Mouse (Mus musculus): ENCODE data around the gene Myl9. TPM values are rescaled to one million over a fixed set of nuclear protein-coding genes. Genes with fewer than 3 reads are reported as not detected.
"Not testable (repeated sequence)": the region's sequence is repeated elsewhere in the genome, so short reads cannot be mapped to it uniquely, and the experiment has no call there.

Gene Myl9
- total RNA-seq, 2 experiments from 2014 or later, result 41.2 to 50.0 TPM

- Histone ChIP-seq H3K4me3 (no peak overlapping the region), H3K27ac (no peak overlapping the region)
- no peak for TF ChIP-seq CTCF (IDR thresholded peaks at IDR 0.05)
- no peak for DNase-seq
- intact Hi-C loops (cut with DNase I), result loop anchor here (10.0 kb wide), 1 partner anchor 194 kb away; the partner anchor contains the start of gene Ndrg3
Observed at GRCm38 (mm10) chr2:156801045-156801444, 25.8 kb downstream of the Myl9 start.

- H3K4me3 ChIP-seq, H3K27ac ChIP-seq, DNase-seq: not testable (repeated sequence)
- intact Hi-C loops (cut with DNase I), result loop anchor here (10.0 kb wide), 1 partner anchor 193 kb away; the partner anchor contains the start of gene Ndrg3
Observed at GRCm38 (mm10) chr2:156802116-156802515, 26.9 kb downstream of the Myl9 start.

- Histone ChIP-seq H3K4me3 (no peak overlapping the region), H3K27ac (no peak overlapping the region)
- DNase-seq, result no peak
- intact Hi-C loops (cut with DNase I), result loop anchor here (10.0 kb wide), 1 partner anchor 191 kb away; the partner anchor contains the start of gene Ndrg3
- no peak for TF ChIP-seq CTCF (IDR thresholded peaks at IDR 0.05)
Observed at GRCm38 (mm10) chr2:156803698-156804372, 28.6 kb downstream of the Myl9 start.

- intact Hi-C loops (cut with DNase I), result loop anchor here (10.0 kb wide), 1 partner anchor 190 kb away; the partner anchor contains the start of gene Ndrg3
- H3K4me3 ChIP-seq, result no peak overlapping the region
- no peak for TF ChIP-seq CTCF (IDR thresholded peaks at IDR 0.05)
- DNase-seq, result no peak
- H3K27ac ChIP-seq, result no peak overlapping the region
Observed at GRCm38 (mm10) chr2:156804589-156804988, 29.4 kb downstream of the Myl9 start.

GRCm38 (mm10) chr2:156806886-156807285, 31.7 kb downstream of the Myl9 start:
- no peak overlapping the region for H3K27ac ChIP-seq
- H3K4me3 ChIP-seq, result no peak overlapping the region
- no peak for DNase-seq
- TF ChIP-seq CTCF (IDR thresholded peaks at IDR 0.05), result no peak
- intact Hi-C loops (cut with DNase I), result loop anchor here (2.0 to 10.0 kb wide), 4 partner anchors 50 to 290 kb away; partner anchors contain the start of genes 4930518I15Rik and Ndrg3

- Histone ChIP-seq H3K27ac (no peak overlapping the region), H3K4me3 (no peak overlapping the region)
- intact Hi-C loops (cut with DNase I), result loop anchor here (5.0 to 10.0 kb wide), 3 partner anchors 185 to 288 kb away; partner anchors contain the start of gene Ndrg3
- DNase-seq, result peak; percentile 65
- TF ChIP-seq CTCF (IDR thresholded peaks at IDR 0.05), result peak; percentile 96
Observed at GRCm38 (mm10) chr2:156809579-156809978, 34.4 kb downstream of the Myl9 start.

- no peak for TF ChIP-seq CTCF (IDR thresholded peaks at IDR 0.05)
- intact Hi-C loops (cut with DNase I), result loop anchor here (5.0 kb wide), 1 partner anchor 37 kb away; no protein-coding TSS in a partner anchor
- Histone ChIP-seq H3K4me3 (no peak overlapping the region), H3K27ac (no peak overlapping the region)
- DNase-seq, result no peak
Observed at GRCm38 (mm10) chr2:156810716-156811115, 35.5 kb downstream of the Myl9 start.

- intact Hi-C loops (cut with DNase I), result loop anchor here (5.0 kb wide), 1 partner anchor 36 kb away; no protein-coding TSS in a partner anchor
- no peak for TF ChIP-seq CTCF (IDR thresholded peaks at IDR 0.05)
- no peak overlapping the region for H3K4me3 ChIP-seq
- DNase-seq, result no peak
- H3K27ac ChIP-seq, result no peak overlapping the region
Observed at GRCm38 (mm10) chr2:156811556-156811955, 36.3 kb downstream of the Myl9 start.

GRCm38 (mm10) chr2:156814344-156814801, 39.2 kb downstream of the Myl9 start:
- Histone ChIP-seq H3K4me3 (no peak overlapping the region), H3K27ac (no peak overlapping the region)
- no peak for TF ChIP-seq CTCF (IDR thresholded peaks at IDR 0.05)
- DNase-seq, result no peak
- intact Hi-C loops (cut with DNase I), result loop anchor here (5.0 kb wide), 1 partner anchor 33 kb away; no protein-coding TSS in a partner anchor

GRCm38 (mm10) chr2:156814893-156815292, 39.7 kb downstream of the Myl9 start:
- H3K27ac ChIP-seq, result no peak overlapping the region

GRCm38 (mm10) chr2:156815412-156815811, 40.2 kb downstream of the Myl9 start:
- H3K4me3 ChIP-seq, result no peak overlapping the region
- no peak for TF ChIP-seq CTCF (IDR thresholded peaks at IDR 0.05)
- H3K27ac ChIP-seq, result no peak overlapping the region
- intact Hi-C loops (cut with DNase I), result no loop called here
- DNase-seq, result no peak

More at GRCm38 (mm10) chr2:156814893-156815292, 39.7 kb downstream of the Myl9 start:
- no peak overlapping the region for H3K4me3 ChIP-seq
- intact Hi-C loops (cut with DNase I), result loop anchor here (5.0 kb wide), 1 partner anchor 32 kb away; no protein-coding TSS in a partner anchor
- DNase-seq, result no peak
- TF ChIP-seq CTCF (IDR thresholded peaks at IDR 0.05), result no peak

GRCm38 (mm10) chr2:156816116-156816515, 40.9 kb downstream of the Myl9 start:
- no peak overlapping the region for H3K4me3 ChIP-seq
- no peak for TF ChIP-seq CTCF (IDR thresholded peaks at IDR 0.05)
- DNase-seq, result no peak
- no peak overlapping the region for H3K27ac ChIP-seq
- intact Hi-C loops (cut with DNase I), result no loop called here

- intact Hi-C loops (cut with DNase I); DNase-seq; H3K27ac ChIP-seq; H3K4me3 ChIP-seq: not testable (repeated sequence)
- TF ChIP-seq CTCF (IDR thresholded peaks at IDR 0.05), result peak; percentile 11; the same call in 1 of the 2 replicates
Observed at GRCm38 (mm10) chr2:156825128-156825527, 49.9 kb downstream of the Myl9 start.

Other genes with a start within 250 kb of the Myl9 start
- gene Aar2, start 227.8 kb upstream of the Myl9 start, total RNA-seq (2021), result 10 to 100 TPM; 22.0 to 22.4 TPM
- gene Dlgap4, start 161.7 kb upstream of the Myl9 start, total RNA-seq (2021), result 10 to 100 TPM; 43.5 to 55.3 TPM
- under 1 TPM; 0.15 to 0.28 TPM for gene Tgif2, start 64.6 kb downstream of the Myl9 start, total RNA-seq (2021)
- gene 4930518I15Rik, start 82.5 kb downstream of the Myl9 start, total RNA-seq (2021), result under 1 TPM; 0.73 to 0.79 TPM
- gene Rab5if, start 87.7 kb downstream of the Myl9 start, total RNA-seq (2021), result 10 to 100 TPM; 89.0 to 98.6 TPM
- gene Sla2, start 111.8 kb downstream of the Myl9 start, total RNA-seq (2021), result not detected
- 10 to 100 TPM; 31.9 to 33.4 TPM for gene Ndrg3, start 216.6 kb downstream of the Myl9 start, total RNA-seq (2021)
- gene Dsn1, start 231.7 kb downstream of the Myl9 start, total RNA-seq (2021), result 1 to 10 TPM; 1.2 to 1.6 TPM

Measured in gastrocnemius, adult 2 months (tissue).